Mouse (Mus musculus) heart, adult 9 months (tissue): ENCODE measurements at regions not wholly inside any gene's neighbourhood (a gene's known extent, or its start where the extent isn't known, plus 50 kb on each side); places are given as distances from the start of the nearest gene placed in this dataset.
A peak's percentile ranks its signal among the peaks of the same experiment; 100 is the strongest.

Source experiments
- DNase-seq, 2 experiments: peaks; one replicate each; pipeline ENCODE4 v3.0.0; 2022; ENCODE audit warnings: low spot score in 2 of 2

- no peak for DNase-seq
Measured at GRCm38 (mm10) chr3:151333867-151334341, 103.8 kb upstream of the Adgrl4 start.

DNA sequence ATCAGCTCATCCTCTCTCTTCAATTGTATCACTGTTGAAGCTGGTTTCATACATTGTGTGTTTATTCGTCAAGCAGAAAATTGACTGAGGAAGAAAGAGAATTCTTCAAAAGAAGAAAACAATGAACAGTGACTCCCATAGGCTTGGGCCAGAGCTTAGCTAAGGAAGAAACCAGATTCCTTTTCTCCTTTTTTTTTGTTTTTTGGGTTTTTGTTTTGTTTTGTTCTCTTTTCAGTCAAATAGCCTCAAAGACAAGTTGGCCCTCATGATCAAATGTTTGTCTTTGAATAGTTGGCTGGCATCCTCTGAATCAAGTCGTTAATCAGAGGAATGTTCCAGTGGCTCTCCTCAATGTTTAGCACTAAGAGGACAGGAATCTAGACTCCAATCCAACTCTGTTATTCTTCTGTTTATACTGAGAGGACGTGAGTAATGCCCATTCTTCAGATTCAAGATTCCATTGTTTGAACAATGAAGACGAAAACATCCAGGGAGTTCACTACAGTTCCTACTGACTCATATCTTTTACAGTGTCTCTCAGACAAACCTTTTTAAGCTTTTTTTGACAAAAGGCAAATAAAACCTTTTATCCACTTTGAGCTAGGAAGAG lies 86.1 kb upstream of the Adgrl4 start:
- no peak for DNase-seq

- no peak for DNase-seq
Measured at GRCm38 (mm10) chr3:151366302-151366701, 71.4 kb upstream of the Adgrl4 start.

DNA sequence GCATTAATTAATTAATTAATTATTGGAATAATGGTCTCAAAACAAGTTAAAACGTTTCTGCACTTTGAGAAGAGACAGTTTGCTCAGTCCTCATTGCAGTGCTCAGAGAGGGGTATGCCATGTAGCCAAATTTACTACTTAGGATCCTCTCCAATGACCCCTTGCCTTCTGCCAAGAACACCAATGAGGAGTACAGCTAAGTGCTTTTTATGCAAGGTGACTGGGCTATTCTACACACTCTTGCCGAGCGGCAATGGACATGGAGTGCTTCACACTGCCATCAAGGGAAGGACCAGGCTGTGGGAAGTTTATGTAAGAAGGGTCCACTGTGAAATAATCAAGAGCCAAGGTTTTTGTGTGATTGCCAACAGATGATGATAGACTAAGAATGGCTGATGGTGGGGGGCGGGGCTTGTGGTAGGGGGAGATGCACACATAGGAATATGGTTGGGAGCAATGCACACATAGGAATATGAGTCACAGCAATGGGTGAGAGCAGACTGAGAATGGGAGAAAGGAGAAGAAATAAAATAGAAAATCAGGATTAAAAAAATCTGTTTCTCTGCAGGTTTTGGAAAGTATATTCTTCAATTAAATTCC lies 70.9 kb upstream of the Adgrl4 start:
- no peak for DNase-seq

DNA sequence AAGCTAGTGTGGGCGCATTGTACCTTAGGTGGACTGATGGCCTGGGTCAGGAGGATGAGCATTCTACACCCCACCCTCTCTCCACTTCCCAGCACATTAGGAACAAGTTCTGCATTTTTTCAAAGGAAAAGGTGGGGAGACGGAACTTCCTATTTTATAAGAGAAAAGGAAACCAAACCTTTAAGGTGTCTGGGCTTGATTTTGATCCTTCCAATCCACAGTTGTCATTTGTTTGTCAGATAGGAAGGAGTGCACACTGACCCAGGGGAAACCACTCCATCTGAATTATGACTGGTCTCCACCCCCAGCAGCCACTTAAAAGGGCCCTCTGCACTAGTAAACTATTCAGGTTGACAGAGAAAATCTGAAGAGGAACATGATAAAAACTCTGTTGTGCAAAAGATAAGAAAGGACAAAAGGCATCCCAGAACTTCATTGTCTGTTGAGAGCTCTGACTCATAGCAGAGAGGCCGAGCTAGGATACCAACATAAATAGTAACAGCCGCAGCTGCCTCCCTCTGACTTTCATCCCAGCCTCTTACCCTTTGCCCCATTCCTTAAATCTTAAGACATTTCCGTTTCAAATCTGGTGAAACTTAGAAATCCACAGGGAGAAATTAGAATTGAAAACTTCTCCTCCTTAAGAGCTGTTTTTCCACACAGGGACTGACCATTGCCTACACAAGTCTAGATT lies 54.2 kb upstream of the Adgrl4 start:
- peak; percentile 19 to 39 for DNase-seq

- no peak for DNase-seq
Measured at GRCm38 (mm10) chr3:151384850-151385249, 52.8 kb upstream of the Adgrl4 start.

- no peak for DNase-seq
Measured at GRCm38 (mm10) chr3:151386103-151386502, 51.6 kb upstream of the Adgrl4 start.
